Mouse (Mus musculus): ENCODE measurements around the gene Sirt1. TPM values are rescaled to one million over a fixed set of nuclear protein-coding genes. Genes with fewer than 3 reads are reported as not detected.
A peak's percentile ranks its signal among the peaks of the same experiment; 100 is the strongest.

Gene Sirt1
- polyA plus RNA-seq, 1 experiment from 2014 or later, result 9.3 TPM

DNA sequence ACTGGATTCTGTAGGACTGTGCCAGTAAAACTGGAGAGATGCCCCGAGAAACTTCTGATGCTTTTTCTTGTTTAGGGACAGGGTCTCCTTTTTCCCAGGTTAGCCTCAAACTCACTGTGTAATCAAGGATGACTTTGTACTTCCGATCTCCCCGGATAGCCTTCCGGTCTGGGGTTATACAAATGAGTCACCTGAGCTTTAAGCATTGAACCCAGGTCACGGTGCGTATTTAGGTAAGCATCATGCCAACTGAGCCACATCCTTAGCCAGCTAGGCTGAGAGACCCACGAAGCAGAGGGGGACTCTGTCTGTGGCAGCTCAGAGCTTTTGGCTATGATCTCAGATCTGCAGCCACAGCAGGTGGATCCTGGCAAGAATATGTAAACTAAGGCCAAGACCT is 30.8 kb downstream of the Sirt1 start:
- no peak overlapping the region for H3K4me3 ChIP-seq (ENCODE audit: low read depth, low read length)
- WGBS, result 87% methylated on average over 7 of the region's 7 CpGs
- DNase-seq (ENCODE audit: low spot score) (no peak), ATAC-seq (replicated peaks; ENCODE audit: low FRiP score) (no peak)
- no peaks in the 10 kb centered on the region for H3K27me3 ChIP-seq (ENCODE audit: control insufficient read depth, insufficient read depth, low read length)
- H3K36me3 ChIP-seq (ENCODE audit: control insufficient read depth, insufficient read depth, low read length), result no peaks in the 10 kb centered on the region
- H3K27ac ChIP-seq (ENCODE audit: low read depth, low read length), result no peak overlapping the region
- H3K9me3 ChIP-seq (ENCODE audit: control insufficient read depth, low read length), result no peaks in the 10 kb centered on the region
- no peak overlapping the region for H3K4me2 ChIP-seq (ENCODE audit: low read depth, low read length, severe bottlenecking)
- H3K4me1 ChIP-seq (replicated peaks; ENCODE audit: control insufficient read depth, insufficient read depth, low read length), result no peaks in the 10 kb centered on the region
- no peak overlapping the region for H3K9ac ChIP-seq (ENCODE audit: low read length)

DNA sequence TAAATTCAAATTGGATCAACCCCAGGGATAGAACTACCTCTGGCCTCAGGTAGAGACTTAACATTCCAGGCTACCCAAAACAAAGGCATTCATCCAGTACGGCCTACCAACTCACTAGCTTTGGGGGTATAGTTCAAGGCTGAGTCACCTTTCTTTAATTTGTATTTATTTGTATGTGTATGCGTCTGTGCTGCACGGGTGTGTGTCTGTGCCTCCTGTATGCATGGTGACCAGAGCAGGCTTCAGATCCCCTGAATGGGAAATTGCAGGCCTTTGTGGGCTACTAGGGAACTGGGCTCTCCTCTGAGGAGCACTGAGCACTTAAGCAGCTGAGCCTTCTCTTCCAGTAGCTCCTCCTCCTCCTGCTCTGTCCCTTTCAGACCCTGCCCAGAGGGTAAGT is 33.2 kb downstream of the Sirt1 start:
- H3K27me3 ChIP-seq (ENCODE audit: control insufficient read depth, insufficient read depth, low read length), result no peaks in the 10 kb centered on the region
- ATAC-seq (replicated peaks; ENCODE audit: low FRiP score) (no peak), DNase-seq (ENCODE audit: low spot score) (peak; percentile 32)
- H3K36me3 ChIP-seq (ENCODE audit: control insufficient read depth, insufficient read depth, low read length), result no peaks in the 10 kb centered on the region
- no peak overlapping the region for H3K4me2 ChIP-seq (ENCODE audit: low read depth, low read length, severe bottlenecking)
- H3K4me1 ChIP-seq (replicated peaks; ENCODE audit: control insufficient read depth, insufficient read depth, low read length), result no peaks in the 10 kb centered on the region
- H3K27ac ChIP-seq (ENCODE audit: low read depth, low read length), result no peak overlapping the region
- H3K9me3 ChIP-seq (ENCODE audit: control insufficient read depth, low read length), result no peaks in the 10 kb centered on the region
- no peak overlapping the region for H3K4me3 ChIP-seq (ENCODE audit: low read depth, low read length)
- WGBS, result 40% methylated on average over 3 of the region's 3 CpGs
- no peak overlapping the region for H3K9ac ChIP-seq (ENCODE audit: low read length)

DNA sequence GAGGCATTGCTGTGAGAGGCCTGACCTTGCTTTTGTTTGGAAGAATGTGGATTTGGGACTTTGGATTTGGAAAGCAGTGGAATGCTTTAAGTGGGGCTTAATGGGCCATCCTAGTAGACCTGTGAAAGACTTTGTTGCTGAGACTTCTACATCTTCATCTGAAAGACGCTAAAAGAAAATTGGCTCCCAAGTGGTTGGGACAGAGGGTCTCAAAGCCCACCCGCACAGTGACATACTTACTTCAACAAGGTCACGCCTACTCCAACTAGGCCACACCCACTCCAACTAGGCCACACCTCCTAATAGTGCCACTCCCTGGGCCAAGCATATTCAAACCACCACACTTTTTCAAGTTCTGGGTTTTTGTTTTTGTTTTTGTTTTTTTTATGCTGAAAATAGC is 36.8 kb downstream of the Sirt1 start:
- DNase-seq (ENCODE audit: low spot score) (no peak), ATAC-seq (replicated peaks; ENCODE audit: low FRiP score) (no peak)
- no peaks in the 10 kb centered on the region for H3K27me3 ChIP-seq (ENCODE audit: control insufficient read depth, insufficient read depth, low read length)
- WGBS, result 94% methylated on average over 3 of the region's 3 CpGs
- H3K4me2 ChIP-seq (ENCODE audit: low read depth, low read length, severe bottlenecking), result no peak overlapping the region
- no peaks in the 10 kb centered on the region for H3K36me3 ChIP-seq (ENCODE audit: control insufficient read depth, insufficient read depth, low read length)
- no peak overlapping the region for H3K27ac ChIP-seq (ENCODE audit: low read depth, low read length)
- H3K9ac ChIP-seq (ENCODE audit: low read length), result no peak overlapping the region
- no peaks in the 10 kb centered on the region for H3K4me1 ChIP-seq (replicated peaks; ENCODE audit: control insufficient read depth, insufficient read depth, low read length)
- no peak overlapping the region for H3K4me3 ChIP-seq (ENCODE audit: low read depth, low read length)
- H3K9me3 ChIP-seq (ENCODE audit: control insufficient read depth, low read length), result no peaks in the 10 kb centered on the region

DNA sequence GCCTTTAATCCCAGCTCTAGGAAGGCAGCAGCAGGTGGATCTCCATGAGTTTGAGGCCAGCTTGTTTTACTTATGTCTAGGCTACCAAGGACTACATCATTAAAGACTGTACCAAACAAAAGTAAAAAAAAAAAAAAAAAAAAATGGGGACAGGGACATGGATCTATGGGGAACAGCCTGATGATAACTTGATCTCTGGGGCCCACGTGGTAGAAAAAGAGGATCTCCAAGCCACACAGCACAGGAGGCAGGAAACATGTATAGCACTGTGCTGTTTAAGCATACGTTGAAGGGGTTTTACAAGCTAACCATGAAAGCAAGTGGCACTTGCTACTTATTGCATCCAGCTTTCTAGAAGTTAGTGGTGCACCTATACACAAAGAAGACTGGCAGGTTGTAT is 40.2 kb downstream of the Sirt1 start:
- Histone ChIP-seq H3K4me1 (replicated peaks; ENCODE audit: control insufficient read depth, insufficient read depth, low read length) (peaks cover 7% of the 10 kb centered on the region), H3K27ac (ENCODE audit: low read depth, low read length) (no peak overlapping the region), H3K27me3 (ENCODE audit: control insufficient read depth, insufficient read depth, low read length) (no peaks in the 10 kb centered on the region), H3K36me3 (ENCODE audit: control insufficient read depth, insufficient read depth, low read length) (no peaks in the 10 kb centered on the region), H3K9ac (ENCODE audit: low read length) (no peak overlapping the region), H3K4me2 (ENCODE audit: low read depth, low read length, severe bottlenecking) (no peak overlapping the region), H3K9me3 (ENCODE audit: control insufficient read depth, low read length) (no peaks in the 10 kb centered on the region), H3K4me3 (ENCODE audit: low read depth, low read length) (no peak overlapping the region)
- ATAC-seq (replicated peaks; ENCODE audit: low FRiP score), result no peak
- WGBS, result 81% methylated on average over 2 of the region's 2 CpGs
- DNase-seq (ENCODE audit: low spot score), result no peak

DNA sequence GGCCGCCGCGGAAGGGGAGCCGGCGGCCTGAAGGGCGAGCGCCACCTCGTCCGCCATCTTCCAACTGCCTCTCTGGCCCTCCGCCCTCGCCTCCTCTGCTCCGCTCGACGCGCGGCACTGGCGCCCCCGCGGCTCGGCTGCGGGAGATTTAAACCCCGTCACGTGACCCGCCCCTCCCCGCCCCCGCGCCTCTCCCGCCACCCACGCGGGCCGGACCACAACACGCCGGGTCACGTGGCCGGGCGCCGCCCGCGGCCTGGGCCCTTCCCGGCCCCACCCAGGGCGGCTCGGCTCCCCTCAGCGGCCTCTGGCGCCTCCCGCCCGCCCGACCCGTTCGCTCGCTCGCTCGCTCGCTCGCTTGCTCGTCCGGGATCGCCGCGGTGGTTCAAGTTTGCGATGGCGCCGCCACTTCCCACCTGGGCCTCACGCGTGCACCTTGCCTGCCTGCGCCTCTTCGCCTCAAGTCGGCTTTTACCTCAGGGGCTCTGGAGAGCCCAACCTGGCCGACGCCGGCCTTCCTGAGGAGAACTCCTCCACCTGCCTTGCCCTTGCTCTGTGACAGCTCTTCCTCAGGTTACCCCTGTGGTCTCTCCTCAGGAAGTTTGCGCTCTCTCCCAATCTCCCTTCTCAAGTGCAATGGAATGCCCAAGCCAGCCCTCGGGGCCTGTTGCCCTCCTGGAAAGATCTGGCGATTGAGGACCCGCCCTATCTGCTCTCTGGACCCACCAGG is 42.4 kb downstream of the Sirt1 start:
- ATAC-seq (replicated peaks; ENCODE audit: low FRiP score), result peak; percentile 97
- WGBS, result under 1% methylated on average over 48 of the region's 74 CpGs

DNA sequence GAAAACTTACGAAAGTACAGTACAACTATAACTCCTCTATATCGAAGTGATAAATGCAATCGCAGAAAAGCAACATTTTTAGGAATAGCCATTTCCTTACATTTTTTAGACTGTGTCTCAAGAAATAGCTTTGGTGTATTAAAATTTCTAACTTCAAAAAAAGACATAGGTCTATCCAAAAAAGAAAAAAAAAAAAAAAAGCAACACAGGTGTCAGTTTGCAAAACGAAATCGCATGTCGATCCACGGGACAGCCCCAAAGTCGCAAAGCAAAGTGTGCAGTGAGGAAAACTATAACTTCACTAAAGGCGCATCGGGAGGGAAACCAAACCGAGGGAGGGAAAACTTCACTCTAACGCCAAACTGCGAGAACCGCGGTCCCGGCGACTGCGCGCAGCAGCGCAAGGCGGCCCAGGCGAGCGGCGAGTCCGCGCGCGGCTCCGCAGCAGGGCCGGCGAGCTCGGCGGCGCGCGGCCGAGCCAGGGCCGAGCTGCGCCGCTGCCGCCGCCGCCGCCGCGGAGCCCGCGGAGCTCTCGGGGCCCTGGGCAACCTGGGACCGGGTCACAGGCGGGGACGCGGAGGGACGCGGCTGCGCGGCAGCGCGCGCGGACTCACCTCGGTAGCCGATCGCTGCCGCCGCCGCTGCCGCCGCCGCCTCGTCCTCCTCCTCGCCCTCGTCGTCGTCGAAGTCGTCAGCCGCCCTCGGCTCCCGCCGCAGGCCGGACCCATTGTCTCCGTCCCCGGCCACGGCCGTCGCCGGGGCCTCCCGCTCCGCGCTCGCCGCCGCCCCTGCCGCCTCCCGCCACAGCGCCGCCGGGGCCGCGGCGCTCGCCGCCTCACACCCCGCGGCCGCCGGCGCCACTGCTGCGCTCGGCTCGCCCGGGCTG is 43.3 kb downstream of the Sirt1 start:
- H3K9me3 ChIP-seq (ENCODE audit: control insufficient read depth, low read length), result no peaks in the 10 kb centered on the region
- H3K9ac ChIP-seq (ENCODE audit: low read length), result peak overlapping the region; percentile 98
- H3K4me1 ChIP-seq (replicated peaks; ENCODE audit: control insufficient read depth, insufficient read depth, low read length), result peaks cover 7% of the 10 kb centered on the region
- peak; percentile 84 for DNase-seq (ENCODE audit: low spot score)
- ATAC-seq (replicated peaks; ENCODE audit: low FRiP score), result peak; percentile 86
- H3K27ac ChIP-seq (ENCODE audit: low read depth, low read length), result peak overlapping the region; percentile 87
- H3K27me3 ChIP-seq (ENCODE audit: control insufficient read depth, insufficient read depth, low read length), result no peaks in the 10 kb centered on the region
- H3K36me3 ChIP-seq (ENCODE audit: control insufficient read depth, insufficient read depth, low read length), result no peaks in the 10 kb centered on the region
- peak overlapping the region; percentile 75 for H3K4me2 ChIP-seq (ENCODE audit: low read depth, low read length, severe bottlenecking)
- 1% methylated on average over 95 of the region's 113 CpGs for WGBS
- H3K4me3 ChIP-seq (ENCODE audit: low read depth, low read length), result peak overlapping the region; percentile 86

More for the DNA sequence above, 42.4 kb downstream of the Sirt1 start:
- Histone ChIP-seq H3K36me3 (ENCODE audit: control insufficient read depth, insufficient read depth, low read length) (no peaks in the 10 kb centered on the region), H3K27ac (ENCODE audit: low read depth, low read length) (peak overlapping the region; percentile 87), H3K9ac (ENCODE audit: low read length) (peak overlapping the region; percentile 98), H3K9me3 (ENCODE audit: control insufficient read depth, low read length) (no peaks in the 10 kb centered on the region), H3K27me3 (ENCODE audit: control insufficient read depth, insufficient read depth, low read length) (no peaks in the 10 kb centered on the region), H3K4me2 (ENCODE audit: low read depth, low read length, severe bottlenecking) (peak overlapping the region; percentile 75), H3K4me3 (ENCODE audit: low read depth, low read length) (peak overlapping the region; percentile 86), H3K4me1 (replicated peaks; ENCODE audit: control insufficient read depth, insufficient read depth, low read length) (peaks cover 7% of the 10 kb centered on the region)
- peak; percentile 97 for DNase-seq (ENCODE audit: low spot score)

DNA sequence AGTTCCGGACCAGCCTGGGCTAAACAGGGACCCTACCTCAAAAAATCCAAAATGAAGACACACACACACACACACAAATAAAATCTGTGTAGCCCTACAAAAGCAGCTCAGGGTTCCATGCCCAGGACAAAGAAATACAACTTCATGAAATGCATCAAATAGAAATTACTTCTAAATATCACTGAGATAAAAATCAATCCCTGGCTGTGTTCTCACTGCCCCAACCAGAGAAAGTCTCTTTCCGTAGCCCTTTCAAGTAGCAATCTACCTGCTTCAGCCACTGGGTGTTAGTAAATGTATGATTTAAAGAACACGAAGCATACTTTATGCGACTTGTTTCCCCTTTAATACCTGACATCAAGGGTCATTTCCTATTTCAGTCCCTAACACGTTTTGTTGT is 44.2 kb downstream of the Sirt1 start:
- ATAC-seq (replicated peaks; ENCODE audit: low FRiP score), result no peak

DNA sequence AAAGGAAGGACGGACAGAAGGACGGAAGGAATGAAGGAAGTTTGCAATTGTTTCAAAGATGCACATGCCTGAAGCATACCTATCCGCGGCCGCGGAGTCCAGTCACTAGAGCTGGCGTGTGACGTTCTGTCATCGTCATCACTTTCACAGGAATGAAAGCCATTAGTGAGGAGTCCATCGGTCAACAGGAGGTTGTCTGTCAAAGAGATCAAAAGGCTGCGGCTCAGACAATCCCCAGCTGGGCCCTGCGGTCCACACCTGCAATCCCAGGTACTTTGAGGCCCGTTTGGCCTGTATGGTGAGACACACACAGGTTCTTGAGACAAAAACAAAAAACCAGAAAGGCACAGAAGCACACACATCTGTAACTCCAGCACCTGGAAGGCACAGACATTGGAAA is 44.6 kb downstream of the Sirt1 start:
- H3K9me3 ChIP-seq (ENCODE audit: control insufficient read depth, low read length), result no peaks in the 10 kb centered on the region
- H3K27me3 ChIP-seq (ENCODE audit: control insufficient read depth, insufficient read depth, low read length), result no peaks in the 10 kb centered on the region
- DNase-seq (ENCODE audit: low spot score), result peak; percentile 52
- peak overlapping the region; percentile 55; the same call in 1 of the 2 replicates for H3K9ac ChIP-seq (ENCODE audit: low read length)
- H3K4me2 ChIP-seq (ENCODE audit: low read depth, low read length, severe bottlenecking), result peak overlapping the region; percentile 75
- ATAC-seq (replicated peaks; ENCODE audit: low FRiP score), result no peak
- peak overlapping the region; percentile 86 for H3K4me3 ChIP-seq (ENCODE audit: low read depth, low read length)
- no peak overlapping the region for H3K27ac ChIP-seq (ENCODE audit: low read depth, low read length)
- H3K4me1 ChIP-seq (replicated peaks; ENCODE audit: control insufficient read depth, insufficient read depth, low read length), result peaks cover 7% of the 10 kb centered on the region
- 69% methylated on average over 13 of the region's 13 CpGs for WGBS
- H3K36me3 ChIP-seq (ENCODE audit: control insufficient read depth, insufficient read depth, low read length), result no peaks in the 10 kb centered on the region

More for the DNA sequence above, 44.2 kb downstream of the Sirt1 start:
- Histone ChIP-seq H3K27me3 (ENCODE audit: control insufficient read depth, insufficient read depth, low read length) (no peaks in the 10 kb centered on the region), H3K4me2 (ENCODE audit: low read depth, low read length, severe bottlenecking) (peak overlapping the region; percentile 75), H3K9me3 (ENCODE audit: control insufficient read depth, low read length) (no peaks in the 10 kb centered on the region), H3K4me3 (ENCODE audit: low read depth, low read length) (peak overlapping the region; percentile 86), H3K36me3 (ENCODE audit: control insufficient read depth, insufficient read depth, low read length) (no peaks in the 10 kb centered on the region), H3K4me1 (replicated peaks; ENCODE audit: control insufficient read depth, insufficient read depth, low read length) (peaks cover 7% of the 10 kb centered on the region), H3K9ac (ENCODE audit: low read length) (peak overlapping the region; percentile 55), H3K27ac (ENCODE audit: low read depth, low read length) (no peak overlapping the region)
- DNase-seq (ENCODE audit: low spot score), result no peak
- 32% methylated on average over 5 of the region's 5 CpGs for WGBS
